Mouse (Mus musculus): ENCODE results near the gene Malrd1.

GRCm38 (mm10) chr2:16183158-16183557 is 656.9 kb downstream of the Malrd1 start:
- TF ChIP-seq CTCF (IDR thresholded peaks at IDR 0.05; ENCODE audit: low read depth) (no peak), EP300 (optimal IDR thresholded peaks at IDR 0.05) (no peak)
